Mouse (Mus musculus): ENCODE results near the gene Stk10.

- TF ChIP-seq EP300 (IDR thresholded peaks at IDR 0.05; ENCODE audit: insufficient read depth, low read depth, low read length) (no peak), CTCF (IDR thresholded peaks at IDR 0.05) (no peak), POLR2A (IDR thresholded peaks at IDR 0.05; ENCODE audit: insufficient read depth, low read depth, low read length) (no peak)
Measured at GRCm38 (mm10) chr11:32534453-32535075, 1.5 kb downstream of the Stk10 start.

All from heart, adult 2 months (tissue).